Mouse (Mus musculus): ENCODE data around the gene Cd180. TPM values are rescaled to one million over a fixed set of nuclear protein-coding genes. Genes with fewer than 3 reads are reported as not detected.

Gene Cd180
- polyA plus RNA-seq, 1 experiment, result not detected

DNA sequence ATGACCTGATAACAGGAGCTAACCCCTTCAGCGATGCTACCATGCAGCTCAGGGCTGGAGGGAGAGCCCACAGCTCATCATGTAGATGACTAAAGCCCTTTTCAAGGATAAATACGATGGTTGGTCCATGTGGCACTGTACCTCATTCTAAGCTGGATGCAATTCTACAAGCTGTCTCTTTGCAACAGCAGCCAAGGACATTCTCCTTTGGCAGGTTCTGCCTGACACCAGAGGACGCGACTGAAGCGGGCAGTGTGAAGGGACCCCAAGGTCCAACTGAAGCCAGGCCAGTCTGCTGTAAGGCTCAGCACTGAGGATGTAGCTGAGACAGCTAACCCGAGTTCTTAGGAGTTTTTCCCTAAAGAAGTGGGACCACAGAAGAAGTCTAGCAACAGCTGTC, 64.7 kb downstream of the Cd180 start:
- Histone ChIP-seq H3K4me1 (ENCODE audit: control insufficient read depth, insufficient read depth, low read length) (peaks cover 7% of the 10 kb centered on the region), H3K4me3 (ENCODE audit: insufficient read depth, low read depth, low read length) (no peak overlapping the region), H3K27ac (ENCODE audit: insufficient read depth, low read depth, low read length) (no peak overlapping the region)
- WGBS, result 95% methylated on average over 6 of the region's 6 CpGs
- TF ChIP-seq CTCF (IDR thresholded peaks at IDR 0.05; ENCODE audit: insufficient read depth, low read depth, low read length), result no peak
- no peak for TF ChIP-seq POLR2A (IDR thresholded peaks at IDR 0.05; ENCODE audit: insufficient read depth, low read depth, low read length)

DNA sequence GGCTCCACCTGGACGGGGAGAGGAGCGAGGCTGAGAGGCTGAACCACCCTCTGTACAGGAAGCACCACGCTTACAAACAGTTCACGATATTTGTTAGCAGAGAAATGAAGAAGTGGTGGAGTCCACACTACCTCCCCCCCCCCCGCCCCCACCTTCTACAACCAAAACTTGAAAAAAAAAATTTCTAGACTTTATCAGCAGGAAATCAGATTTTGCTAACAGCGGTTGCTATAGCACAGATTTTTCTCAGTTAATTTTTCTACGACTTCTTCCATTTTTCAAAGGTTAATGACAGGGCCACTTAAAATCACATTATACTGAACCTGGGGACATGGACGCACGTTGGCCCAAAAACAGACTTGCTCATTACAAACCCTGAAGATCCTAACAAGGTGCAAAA, 68.1 kb downstream of the Cd180 start:
- no peak overlapping the region for H3K4me3 ChIP-seq (ENCODE audit: insufficient read depth, low read depth, low read length)
- 96% methylated on average over 9 of the region's 9 CpGs for WGBS
- TF ChIP-seq CTCF (IDR thresholded peaks at IDR 0.05; ENCODE audit: insufficient read depth, low read depth, low read length) (no peak), POLR2A (IDR thresholded peaks at IDR 0.05; ENCODE audit: insufficient read depth, low read depth, low read length) (no peak)
- H3K27ac ChIP-seq (ENCODE audit: insufficient read depth, low read depth, low read length), result no peak overlapping the region
- peaks cover 3% of the 10 kb centered on the region for H3K4me1 ChIP-seq (ENCODE audit: control insufficient read depth, insufficient read depth, low read length)

DNA sequence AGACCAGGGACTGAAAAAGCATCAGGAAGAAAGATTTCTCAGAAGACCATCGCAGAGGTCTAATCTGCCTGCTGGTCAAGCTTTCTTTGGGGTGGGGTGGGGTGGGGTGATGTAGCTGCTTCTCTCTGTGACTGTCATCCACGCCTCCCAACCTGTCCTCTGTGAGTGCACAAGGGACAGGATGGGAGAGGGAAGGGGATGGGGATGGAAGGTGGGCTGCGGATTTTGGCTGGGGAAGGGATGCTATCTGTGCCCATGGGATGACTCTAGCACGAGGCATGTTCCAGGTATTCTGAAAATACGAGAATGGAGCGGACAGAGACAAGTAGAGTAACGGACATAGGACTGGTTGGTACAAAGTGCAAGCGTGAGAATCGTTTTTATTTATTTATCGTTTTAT, 68.8 kb downstream of the Cd180 start:
- 96% methylated on average over 10 of the region's 10 CpGs for WGBS
- TF ChIP-seq POLR2A (IDR thresholded peaks at IDR 0.05; ENCODE audit: insufficient read depth, low read depth, low read length), result no peak
- TF ChIP-seq CTCF (IDR thresholded peaks at IDR 0.05; ENCODE audit: insufficient read depth, low read depth, low read length), result no peak
- Histone ChIP-seq H3K4me3 (ENCODE audit: insufficient read depth, low read depth, low read length) (no peak overlapping the region), H3K27ac (ENCODE audit: insufficient read depth, low read depth, low read length) (no peak overlapping the region), H3K4me1 (ENCODE audit: control insufficient read depth, insufficient read depth, low read length) (peaks cover 3% of the 10 kb centered on the region)

DNA sequence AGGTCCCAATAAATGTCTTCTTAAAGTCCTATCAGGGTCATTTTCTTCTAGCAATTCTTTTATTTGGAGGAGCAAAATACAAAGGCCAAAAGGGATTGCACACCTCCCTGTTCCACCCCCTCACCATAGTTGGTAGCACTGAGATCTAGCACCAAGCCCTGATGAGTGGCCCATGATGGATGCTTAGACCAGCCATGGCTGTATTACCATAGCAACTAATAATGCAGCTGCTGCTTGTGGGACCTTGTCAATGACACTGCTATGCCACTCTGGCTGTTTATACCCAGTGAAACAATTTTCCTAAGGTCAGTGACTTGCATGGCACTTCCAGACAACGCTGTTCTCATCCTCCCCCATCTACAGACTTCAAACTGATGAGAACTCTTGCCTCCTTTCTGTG, 70.9 kb downstream of the Cd180 start:
- 94% methylated on average over 1 of the region's 1 CpGs for WGBS
- no peak for TF ChIP-seq POLR2A (IDR thresholded peaks at IDR 0.05; ENCODE audit: insufficient read depth, low read depth, low read length)
- no peak for TF ChIP-seq CTCF (IDR thresholded peaks at IDR 0.05; ENCODE audit: insufficient read depth, low read depth, low read length)
- Histone ChIP-seq H3K27ac (ENCODE audit: insufficient read depth, low read depth, low read length) (no peak overlapping the region), H3K4me3 (ENCODE audit: insufficient read depth, low read depth, low read length) (no peak overlapping the region), H3K4me1 (ENCODE audit: control insufficient read depth, insufficient read depth, low read length) (peaks cover 3% of the 10 kb centered on the region)

DNA sequence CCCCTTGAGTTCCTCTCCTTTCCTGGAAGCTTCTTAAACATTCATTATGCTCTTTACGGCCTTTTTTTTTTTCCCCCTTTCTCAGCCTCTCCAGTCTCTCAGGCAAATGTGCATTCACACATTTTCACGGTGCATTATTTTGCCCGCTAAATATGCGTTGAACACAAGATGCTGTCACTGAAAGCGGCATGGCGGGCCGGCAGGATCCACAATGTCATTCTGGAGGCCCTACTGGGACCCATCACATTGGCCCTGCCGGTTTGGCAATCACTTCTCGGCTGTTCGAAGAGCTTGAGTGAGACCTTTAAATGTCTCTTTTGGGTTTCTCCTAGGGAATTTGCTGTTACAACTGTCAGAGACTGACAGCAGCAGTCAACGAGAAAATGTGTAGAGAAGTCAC, 71.9 kb downstream of the Cd180 start:
- Histone ChIP-seq H3K4me3 (ENCODE audit: insufficient read depth, low read depth, low read length) (no peak overlapping the region), H3K4me1 (ENCODE audit: control insufficient read depth, insufficient read depth, low read length) (peaks cover 3% of the 10 kb centered on the region; the same call in 1 of the 2 replicates), H3K27ac (ENCODE audit: insufficient read depth, low read depth, low read length) (no peak overlapping the region)
- TF ChIP-seq POLR2A (IDR thresholded peaks at IDR 0.05; ENCODE audit: insufficient read depth, low read depth, low read length) (no peak), CTCF (IDR thresholded peaks at IDR 0.05; ENCODE audit: insufficient read depth, low read depth, low read length) (no peak)
- 74% methylated on average over 11 of the region's 11 CpGs for WGBS

DNA sequence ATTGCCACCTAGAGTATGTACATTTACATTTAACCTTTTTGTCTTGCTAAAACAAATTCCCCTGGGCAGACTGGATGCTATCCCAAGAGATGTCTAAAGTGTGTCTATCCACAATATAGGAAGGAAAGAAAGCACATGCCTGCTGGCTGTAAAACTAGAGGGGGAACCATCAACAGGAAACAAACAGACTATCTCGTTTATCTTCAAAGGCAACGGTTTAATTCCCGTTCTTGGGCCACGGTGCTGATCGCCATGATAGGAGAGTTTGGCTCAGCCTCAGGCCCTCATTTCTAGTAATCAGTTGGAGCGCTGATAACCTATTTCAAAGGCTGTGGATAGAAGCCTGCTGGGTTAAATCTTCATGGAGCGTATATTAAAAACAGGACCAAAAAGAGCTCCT, 73.8 kb downstream of the Cd180 start:
- H3K4me3 ChIP-seq (ENCODE audit: insufficient read depth, low read depth, low read length), result no peak overlapping the region
- TF ChIP-seq POLR2A (IDR thresholded peaks at IDR 0.05; ENCODE audit: insufficient read depth, low read depth, low read length) (no peak), CTCF (IDR thresholded peaks at IDR 0.05; ENCODE audit: insufficient read depth, low read depth, low read length) (no peak)
- no peak overlapping the region for H3K27ac ChIP-seq (ENCODE audit: insufficient read depth, low read depth, low read length)
- 74% methylated on average over 7 of the region's 7 CpGs for WGBS
- peaks cover 3% of the 10 kb centered on the region; the same call in 1 of the 2 replicates for H3K4me1 ChIP-seq (ENCODE audit: control insufficient read depth, insufficient read depth, low read length)

DNA sequence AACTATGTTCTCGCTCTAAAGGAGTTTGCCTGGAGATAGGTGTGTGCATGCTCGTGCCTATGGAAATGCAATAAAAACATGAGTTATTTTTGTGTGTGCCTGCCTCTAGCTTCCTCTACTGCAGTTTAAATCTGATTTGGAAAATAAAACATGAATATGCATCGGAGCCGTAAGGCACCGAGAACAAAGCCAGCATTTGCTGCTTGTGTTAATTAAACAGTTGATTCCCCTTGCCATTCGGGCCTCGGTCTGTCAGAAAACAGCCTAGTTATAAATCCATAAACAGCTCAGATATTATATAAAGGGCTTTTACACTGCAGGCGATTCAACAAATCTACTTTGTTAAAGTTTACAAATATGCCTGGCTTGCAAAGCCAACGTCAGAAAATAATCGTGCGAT, 75.2 kb downstream of the Cd180 start:
- 74% methylated on average over 11 of the region's 11 CpGs for WGBS
- no peak overlapping the region for H3K4me3 ChIP-seq (ENCODE audit: insufficient read depth, low read depth, low read length)
- H3K4me1 ChIP-seq (ENCODE audit: control insufficient read depth, insufficient read depth, low read length), result peaks cover 1% of the 10 kb centered on the region; the same call in 1 of the 2 replicates
- TF ChIP-seq CTCF (IDR thresholded peaks at IDR 0.05; ENCODE audit: insufficient read depth, low read depth, low read length) (no peak), POLR2A (IDR thresholded peaks at IDR 0.05; ENCODE audit: insufficient read depth, low read depth, low read length) (no peak)
- H3K27ac ChIP-seq (ENCODE audit: insufficient read depth, low read depth, low read length), result no peak overlapping the region

DNA sequence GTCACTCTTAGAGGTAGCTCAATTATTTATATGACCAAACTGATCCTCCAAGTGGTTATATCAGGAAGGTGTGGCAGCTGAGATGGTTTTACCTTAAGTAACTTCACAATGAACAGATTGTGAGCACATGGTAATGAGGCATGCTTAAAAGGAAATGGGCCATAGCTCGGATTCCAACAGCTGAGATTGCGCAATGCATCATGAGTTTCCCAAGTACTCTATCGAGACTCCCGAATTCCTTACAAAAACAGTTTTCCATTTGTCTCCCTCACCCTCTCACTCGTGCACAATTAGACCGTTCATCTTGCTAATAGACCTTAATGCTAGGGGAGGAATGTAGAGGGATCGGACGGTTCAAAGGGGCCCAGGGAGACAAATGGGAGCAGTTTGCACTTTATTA, 76.8 kb downstream of the Cd180 start:
- TF ChIP-seq POLR2A (IDR thresholded peaks at IDR 0.05; ENCODE audit: insufficient read depth, low read depth, low read length) (no peak), CTCF (IDR thresholded peaks at IDR 0.05; ENCODE audit: insufficient read depth, low read depth, low read length) (no peak)
- 76% methylated on average over 8 of the region's 8 CpGs for WGBS

DNA sequence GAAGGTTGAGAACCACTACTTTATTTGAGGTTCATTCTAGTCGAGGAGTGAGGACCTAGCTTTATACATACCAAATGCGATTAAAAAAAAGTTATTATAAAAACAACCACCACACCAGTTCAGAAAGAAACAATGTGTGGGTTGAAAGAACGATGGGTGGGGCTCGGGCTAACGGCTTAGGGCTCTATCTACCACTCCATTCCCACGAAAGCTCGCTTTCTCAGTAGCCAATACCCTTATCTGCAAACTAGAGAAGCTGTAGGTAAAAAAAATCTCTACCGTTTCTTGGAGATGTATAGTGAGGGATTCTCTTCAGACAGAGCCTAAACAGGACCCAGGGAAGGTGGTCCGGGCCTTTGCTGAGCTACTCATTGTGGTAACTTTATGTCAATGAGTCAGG, 79.8 kb downstream of the Cd180 start:
- 96% methylated on average over 9 of the region's 9 CpGs for WGBS
- TF ChIP-seq POLR2A (IDR thresholded peaks at IDR 0.05; ENCODE audit: insufficient read depth, low read depth, low read length), result no peak
- Histone ChIP-seq H3K4me3 (ENCODE audit: insufficient read depth, low read depth, low read length) (no peak overlapping the region), H3K27ac (ENCODE audit: insufficient read depth, low read depth, low read length) (no peak overlapping the region), H3K4me1 (ENCODE audit: control insufficient read depth, insufficient read depth, low read length) (peaks cover 7% of the 10 kb centered on the region)

More for the DNA sequence above, 76.8 kb downstream of the Cd180 start:
- Histone ChIP-seq H3K27ac (ENCODE audit: insufficient read depth, low read depth, low read length) (no peak overlapping the region), H3K4me1 (ENCODE audit: control insufficient read depth, insufficient read depth, low read length) (peaks cover 7% of the 10 kb centered on the region), H3K4me3 (ENCODE audit: insufficient read depth, low read depth, low read length) (no peak overlapping the region)

DNA sequence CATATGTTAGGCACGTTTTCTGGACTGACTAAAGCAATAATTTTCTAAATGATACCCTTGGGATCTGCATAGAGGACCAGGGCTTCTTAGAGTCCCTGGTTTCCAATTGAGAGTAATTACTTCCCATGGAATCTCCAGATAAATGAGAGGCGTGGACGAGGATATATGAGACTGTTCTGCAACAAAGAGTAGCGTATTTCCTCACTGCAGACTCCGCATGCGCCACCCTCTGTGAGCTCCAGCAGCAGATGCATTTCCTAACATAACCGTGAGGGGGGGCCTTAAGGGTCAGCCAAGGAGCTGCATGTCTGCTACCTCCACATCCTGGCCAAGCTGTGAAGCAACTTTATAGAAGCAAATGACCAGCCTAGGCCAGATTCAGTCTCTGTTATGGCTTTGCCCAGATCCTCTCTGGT, 81.4 kb downstream of the Cd180 start:
- H3K4me1 ChIP-seq (ENCODE audit: control insufficient read depth, insufficient read depth, low read length), result peaks cover 7% of the 10 kb centered on the region
- no peak overlapping the region for H3K27ac ChIP-seq (ENCODE audit: insufficient read depth, low read depth, low read length)
- 34% methylated on average over 7 of the region's 7 CpGs for WGBS
- H3K4me3 ChIP-seq (ENCODE audit: insufficient read depth, low read depth, low read length), result no peak overlapping the region
- no peak for TF ChIP-seq CTCF (IDR thresholded peaks at IDR 0.05; ENCODE audit: insufficient read depth, low read depth, low read length)
- no peak for TF ChIP-seq POLR2A (IDR thresholded peaks at IDR 0.05; ENCODE audit: insufficient read depth, low read depth, low read length)
